Mouse (Mus musculus) neural tube, embryonic 14.5 days (tissue): ENCODE measurements around the gene Fry. TPM values are rescaled to one million over a fixed set of nuclear protein-coding genes. Genes with fewer than 3 reads are reported as not detected.
"Not testable (repeated sequence)": the region's sequence is repeated elsewhere in the genome, so short reads cannot be mapped to it uniquely, and the experiment has no call there.

Source experiments
- ATAC-seq: fragments of 200-750 bp; cut with Nextera tagmentation; 2 replicates; pipeline ENCODE4 v1.8.0; 2017; ENCODE audit warnings: low read depth, mild to moderate bottlenecking, moderate TSS enrichment, moderate library complexity
- H3K27ac ChIP-seq: fragments of 300-500 bp; sonication (generic); 2 replicates; pipeline ENCODE4 v1.5.1; 2014; ENCODE audit warnings: low read depth, mild to moderate bottlenecking, control low read depth, low read length, moderate library complexity, mixed read lengths
- H3K27me3 ChIP-seq: fragments of 300-500 bp; sonication (generic); 2 replicates; pipeline ENCODE4 v1.6.1; 2014; ENCODE audit warnings: low read length; ENCODE audit not compliant: control insufficient read depth, insufficient read depth
- H3K36me3 ChIP-seq: fragments of 300-500 bp; sonication (generic); 2 replicates; pipeline ENCODE4 v1.6.1; 2014; ENCODE audit warnings: low read length, mixed read lengths; ENCODE audit not compliant: control insufficient read depth, insufficient read depth
- H3K4me1 ChIP-seq: fragments of 300-500 bp; sonication (generic); 2 replicates; pipeline ENCODE4 v1.6.1; 2014; ENCODE audit warnings: low read length; ENCODE audit not compliant: control insufficient read depth, insufficient read depth
- H3K4me2 ChIP-seq: fragments of 300-500 bp; sonication (generic); 2 replicates; pipeline ENCODE4 v1.6.1; 2014; ENCODE audit warnings: mild to moderate bottlenecking, low read depth, low read length, control low read depth
- H3K4me3 ChIP-seq: fragments of 300-500 bp; sonication (generic); 2 replicates; pipeline ENCODE4 v1.5.1; 2014; ENCODE audit warnings: low read depth, low read length, control low read depth, mixed read lengths
- H3K9ac ChIP-seq: fragments of 300-500 bp; sonication (generic); replicated peaks from 2 replicates; pipeline ENCODE4 v1.6.1; 2014; ENCODE audit warnings: low read depth, mild to moderate bottlenecking, control low read depth, low read length, mixed read lengths
- H3K9me3 ChIP-seq: fragments of 300-500 bp; sonication (generic); 2 replicates; pipeline ENCODE4 v1.6.1; 2016; ENCODE audit warnings: low read length; ENCODE audit not compliant: control insufficient read depth
- WGBS: fragments of 180-500 bp; shearing (Covaris S2); extraction: QIAGEN DNeasy Blood & Tissue Kit; methylation state at CpG from one replicate; pipeline ENCODE4 v1.1.7; 2014; 5-methylcytosine and 5-hydroxymethylcytosine counted together
- polyA plus RNA-seq: library from polyadenylated mRNA; unstranded; fragments of >200 nt; fragmentation: Nextera tagmentation; extraction: Ambion mirVana; gene quantifications from 2 replicates; pipeline ENCODE4 v1.2.1, GENCODE M21; 2014

The Fry gene
- polyA plus RNA-seq, 1 experiment from 2014 or later = 85.1 TPM

DNA sequence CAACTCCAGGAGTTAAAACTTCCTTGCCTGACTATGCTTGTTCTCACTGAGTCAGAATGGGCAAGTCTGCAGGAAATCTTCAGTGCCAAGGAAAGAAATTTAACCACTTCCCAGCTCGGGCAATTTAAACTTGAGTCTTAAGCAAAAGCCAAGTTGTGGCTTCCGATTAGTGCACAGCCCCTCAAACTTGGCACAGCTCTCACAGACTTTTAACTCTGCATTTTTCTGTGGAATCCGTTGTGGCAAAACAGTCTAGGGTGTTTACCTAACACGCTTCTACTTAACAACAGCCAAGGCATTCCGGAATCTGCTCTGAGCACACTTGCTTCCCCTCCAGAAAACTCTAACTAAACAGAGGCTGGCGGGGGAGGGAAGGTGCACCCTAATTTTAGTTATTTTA, 346.8 kb downstream of the Fry start:
- H3K9me3 ChIP-seq = no peaks in the 10 kb centered on the region
- no peak overlapping the region for H3K4me3 ChIP-seq
- ATAC-seq = no peak
- peaks cover 11% of the 10 kb centered on the region for H3K36me3 ChIP-seq
- H3K9ac ChIP-seq = no peak overlapping the region
- no peak overlapping the region for H3K4me2 ChIP-seq
- WGBS = 83% methylated on average over 6 of the region's 6 CpGs
- no peak overlapping the region for H3K27ac ChIP-seq
- no peaks in the 10 kb centered on the region for H3K4me1 ChIP-seq
- H3K27me3 ChIP-seq = no peaks in the 10 kb centered on the region

DNA sequence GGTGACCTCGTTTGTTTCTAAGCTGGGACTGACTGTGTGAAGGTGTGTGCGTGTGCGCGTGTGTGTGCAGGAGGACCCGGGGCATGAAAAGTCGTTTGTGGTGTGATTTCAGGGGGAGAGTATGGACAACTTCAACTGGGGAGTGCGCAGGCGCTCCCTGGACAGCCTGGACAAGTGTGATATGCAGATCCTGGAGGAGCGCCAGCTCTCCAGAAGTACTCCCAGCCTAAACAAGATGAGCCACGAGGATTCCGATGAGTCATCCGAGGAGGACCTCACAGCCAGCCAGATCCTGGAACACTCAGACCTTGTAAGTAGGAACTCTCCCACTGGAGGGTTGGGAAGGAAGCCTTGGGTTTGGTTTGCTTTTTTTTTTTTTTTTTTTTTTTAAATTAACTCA, 347.7 kb downstream of the Fry start:
- no peak overlapping the region for H3K4me3 ChIP-seq
- H3K27me3 ChIP-seq = no peaks in the 10 kb centered on the region
- no peaks in the 10 kb centered on the region for H3K9me3 ChIP-seq
- H3K27ac ChIP-seq = no peak overlapping the region
- peaks cover 10% of the 10 kb centered on the region for H3K36me3 ChIP-seq
- 84% methylated on average over 12 of the region's 12 CpGs for WGBS
- H3K9ac ChIP-seq = no peak overlapping the region
- ATAC-seq = no peak
- H3K4me2 ChIP-seq = no peak overlapping the region
- no peaks in the 10 kb centered on the region for H3K4me1 ChIP-seq

DNA sequence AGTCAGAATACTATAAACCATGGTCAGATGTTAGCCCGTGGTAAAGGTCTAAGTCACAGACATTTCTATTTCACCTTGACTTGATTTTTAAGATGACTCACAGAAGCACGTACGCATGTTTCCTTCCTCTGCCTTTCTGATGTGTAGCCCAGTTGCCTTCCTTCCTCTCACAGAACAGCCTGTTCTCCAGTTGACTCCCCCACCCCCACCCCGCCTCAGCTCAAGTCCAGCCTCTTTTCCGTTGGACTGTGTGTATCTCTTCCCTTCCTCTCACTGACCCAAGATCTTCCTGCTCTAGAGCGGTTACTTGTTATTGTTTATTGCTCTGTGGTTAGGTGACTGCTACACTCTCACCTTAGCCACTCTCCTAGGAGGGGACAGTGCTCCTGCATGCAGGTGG, 350.0 kb downstream of the Fry start:
- H3K4me2 ChIP-seq = no peak overlapping the region

DNA sequence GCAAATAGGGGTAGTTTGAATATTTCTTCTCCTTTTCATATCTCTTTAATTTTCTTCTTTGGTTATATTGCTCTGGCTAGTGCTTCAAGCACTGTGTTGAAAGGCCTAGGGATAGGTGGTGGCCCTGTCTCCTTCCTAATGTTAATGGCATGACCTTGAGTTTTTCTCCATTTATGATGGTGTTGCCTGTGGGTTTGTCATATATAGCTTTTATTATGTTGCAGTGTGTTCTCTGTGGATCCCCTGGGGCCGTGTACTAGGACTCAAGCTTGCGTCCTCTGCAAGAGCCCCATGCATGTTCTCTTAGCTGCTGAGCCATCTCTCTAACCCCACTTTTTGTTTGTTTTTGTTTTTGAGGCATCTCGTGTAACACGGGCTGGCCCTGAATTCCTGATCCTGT, 358.9 kb downstream of the Fry start:
- Histone ChIP-seq H3K27me3 (no peaks in the 10 kb centered on the region), H3K36me3 (peaks cover 23% of the 10 kb centered on the region), H3K9ac (no peak overlapping the region), H3K27ac (no peak overlapping the region), H3K9me3 (no peaks in the 10 kb centered on the region), H3K4me2 (no peak overlapping the region), H3K4me3 (no peak overlapping the region), H3K4me1 (no peaks in the 10 kb centered on the region)
- ATAC-seq = no peak
- 83% methylated on average over 4 of the region's 4 CpGs for WGBS

More for the DNA sequence above, 350.0 kb downstream of the Fry start:
- Histone ChIP-seq H3K36me3 (peaks cover 22% of the 10 kb centered on the region), H3K27ac (no peak overlapping the region), H3K4me3 (no peak overlapping the region), H3K9ac (no peak overlapping the region), H3K9me3 (no peaks in the 10 kb centered on the region), H3K27me3 (no peaks in the 10 kb centered on the region), H3K4me1 (no peaks in the 10 kb centered on the region)
- 79% methylated on average over 6 of the region's 6 CpGs for WGBS
- no peak for ATAC-seq

DNA sequence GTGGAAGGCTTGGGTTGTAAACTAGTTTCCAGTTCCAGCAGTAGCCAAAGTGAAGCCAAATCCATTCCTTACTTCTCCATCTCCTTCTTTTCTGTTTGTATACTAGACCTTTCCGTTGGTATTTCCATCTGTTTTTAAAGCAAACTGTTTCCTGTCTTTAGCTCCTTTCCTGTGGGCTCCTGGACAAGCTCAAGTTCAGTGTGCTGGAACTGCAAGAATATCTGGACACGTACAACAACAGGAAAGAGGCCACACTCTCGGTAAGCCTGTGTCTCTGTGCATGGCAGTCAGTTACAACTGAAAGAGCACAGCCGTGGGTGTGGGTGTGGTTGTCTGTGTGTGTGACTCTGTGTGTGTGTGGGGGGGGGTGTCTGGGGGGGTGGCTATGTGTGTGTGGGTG, 360.2 kb downstream of the Fry start:
- peaks cover 24% of the 10 kb centered on the region for H3K36me3 ChIP-seq
- H3K4me3 ChIP-seq = no peak overlapping the region
- no peak overlapping the region for H3K9ac ChIP-seq
- ATAC-seq = no peak
- no peaks in the 10 kb centered on the region for H3K4me1 ChIP-seq
- H3K27ac ChIP-seq = no peak overlapping the region
- H3K9me3 ChIP-seq = no peaks in the 10 kb centered on the region
- WGBS = 72% methylated on average over 4 of the region's 4 CpGs
- no peaks in the 10 kb centered on the region for H3K27me3 ChIP-seq
- H3K4me2 ChIP-seq = no peak overlapping the region

DNA sequence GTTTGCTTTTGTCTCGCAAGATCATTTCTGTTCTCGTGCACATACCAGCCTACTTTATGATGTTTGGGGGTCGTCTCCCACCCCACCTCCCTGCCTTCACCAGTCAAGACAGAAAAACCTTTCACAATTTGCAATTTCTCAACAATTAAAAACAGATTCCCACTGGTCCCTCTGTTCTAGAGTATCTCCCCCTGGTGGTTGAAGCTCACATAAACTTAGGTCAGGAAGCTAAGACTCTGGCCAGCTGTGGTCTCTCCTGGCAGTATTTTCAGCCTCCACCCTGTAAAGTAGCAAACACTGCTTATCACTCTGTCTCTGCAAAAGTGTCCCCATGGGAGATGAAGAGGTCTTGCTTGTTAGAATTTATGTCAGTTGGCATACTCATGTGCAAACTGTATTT, 366.8 kb downstream of the Fry start:
- WGBS = 64% methylated on average over 3 of the region's 3 CpGs
- Histone ChIP-seq H3K4me1 (no peaks in the 10 kb centered on the region), H3K4me2 (no peak overlapping the region), H3K27ac (no peak overlapping the region), H3K4me3 (no peak overlapping the region), H3K27me3 (no peaks in the 10 kb centered on the region), H3K36me3 (peaks cover 21% of the 10 kb centered on the region), H3K9ac (no peak overlapping the region), H3K9me3 (no peaks in the 10 kb centered on the region)
- ATAC-seq = no peak

DNA sequence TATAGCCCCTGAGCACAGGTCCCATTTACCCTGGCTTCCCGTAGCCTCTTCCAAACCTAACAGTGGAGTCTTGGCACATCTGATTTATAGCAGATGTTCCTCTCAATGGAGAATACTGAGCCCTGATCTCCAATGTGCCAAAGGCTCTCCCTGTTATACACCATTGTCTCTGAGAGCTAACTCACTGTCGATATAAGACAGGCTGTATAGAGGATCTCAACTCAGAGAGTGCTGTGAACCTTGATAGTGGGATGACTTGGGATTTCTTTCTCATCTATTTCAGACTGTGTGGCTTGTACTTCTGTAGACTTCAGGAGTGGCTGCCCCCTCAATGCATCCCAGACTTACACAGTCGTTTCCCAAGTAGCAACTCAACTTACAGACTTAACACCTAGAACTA, 371.8 kb downstream of the Fry start:
- Histone ChIP-seq H3K9ac (no peak overlapping the region), H3K27me3 (no peaks in the 10 kb centered on the region), H3K9me3 (no peaks in the 10 kb centered on the region; the same call in 1 of the 2 replicates), H3K27ac (no peak overlapping the region), H3K4me1 (no peaks in the 10 kb centered on the region), H3K36me3 (peaks cover 1% of the 10 kb centered on the region; the same call in 1 of the 2 replicates), H3K4me2 (no peak overlapping the region), H3K4me3 (no peak overlapping the region)
- WGBS = 66% methylated on average over 3 of the region's 3 CpGs
- ATAC-seq = no peak

DNA sequence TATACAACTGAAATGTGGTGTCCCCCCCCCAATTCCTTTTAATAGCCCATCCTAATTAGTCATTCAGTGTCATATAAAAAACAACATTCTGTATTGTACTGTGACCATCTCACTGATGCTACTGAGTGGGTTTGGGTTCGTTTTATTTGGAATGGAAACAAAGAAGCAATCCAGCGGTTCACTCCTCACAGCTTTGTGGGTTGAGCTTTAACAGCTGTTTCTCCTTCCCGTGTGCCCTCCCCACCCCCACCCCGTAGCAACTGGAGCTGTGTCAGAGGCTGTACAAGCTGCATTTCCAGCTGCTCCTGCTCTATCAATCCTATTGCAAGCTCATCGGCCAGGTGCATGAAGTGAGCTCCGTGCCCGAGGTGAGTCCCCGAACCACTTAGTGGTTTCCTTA, 372.4 kb downstream of the Fry start:
- H3K4me1 ChIP-seq = no peaks in the 10 kb centered on the region
- peaks cover 6% of the 10 kb centered on the region; the same call in 1 of the 2 replicates for H3K36me3 ChIP-seq

DNA sequence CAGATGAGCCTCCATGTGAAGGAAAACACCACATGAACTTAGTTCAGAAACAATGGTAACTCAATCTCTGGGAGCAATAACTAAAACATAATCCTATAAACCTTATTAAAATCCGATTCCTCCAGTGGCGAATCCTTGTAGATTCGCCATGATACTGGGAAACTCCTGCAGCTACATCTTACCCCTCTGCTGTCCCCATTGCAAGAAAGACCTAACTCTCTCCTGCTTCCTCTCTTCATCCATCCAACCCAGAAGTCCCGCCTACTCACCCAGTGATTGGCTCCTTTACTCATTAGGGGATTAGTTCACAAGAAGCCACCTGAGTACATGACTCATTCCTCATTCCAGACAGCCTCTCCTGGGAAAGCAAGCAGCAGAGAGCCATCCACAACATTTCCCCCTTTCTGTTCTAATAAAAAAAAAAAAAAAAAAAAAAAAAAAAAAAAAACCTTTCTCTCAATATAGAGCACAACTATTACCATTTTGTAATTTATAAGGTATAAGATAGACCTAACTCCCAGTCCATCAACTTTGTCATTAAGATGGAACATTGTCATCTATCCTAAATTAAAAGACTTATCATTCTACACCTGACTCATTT, 373.2 kb downstream of the Fry start:
- not testable (repeated sequence) for H3K4me1 ChIP-seq, ATAC-seq, H3K9ac ChIP-seq, H3K27ac ChIP-seq, H3K9me3 ChIP-seq, H3K4me2 ChIP-seq, H3K27me3 ChIP-seq, H3K4me3 ChIP-seq
- 95% methylated on average over 4 of the region's 4 CpGs for WGBS
- H3K36me3 ChIP-seq = peaks cover 13% of the 10 kb centered on the region; the same call in 1 of the 2 replicates

More for the DNA sequence above, 372.4 kb downstream of the Fry start:
- Histone ChIP-seq H3K9ac (no peak overlapping the region), H3K4me2 (no peak overlapping the region), H3K27ac (no peak overlapping the region), H3K27me3 (no peaks in the 10 kb centered on the region), H3K4me3 (no peak overlapping the region), H3K9me3 (no peaks in the 10 kb centered on the region; the same call in 1 of the 2 replicates)
- 81% methylated on average over 8 of the region's 8 CpGs for WGBS
- no peak for ATAC-seq
